Mouse (Mus musculus) forebrain, postnatal 0 days (tissue): ENCODE results near the gene Inhbe. TPM values are rescaled to one million over a fixed set of nuclear protein-coding genes. Genes with fewer than 3 reads are reported as not detected.

Experiments used
- ATAC-seq: fragments of 200-750 bp; cut with Nextera tagmentation; 2 replicates; pipeline ENCODE4 v1.8.0; 2017; ENCODE audit warnings: mild to moderate bottlenecking, moderate library complexity
- DNase-seq: peaks from one replicate; pipeline ENCODE4 v3.0.0-alpha.2; 2015
- H3K27ac ChIP-seq: fragments of 300-500 bp; sonication (generic); 2 replicates; pipeline ENCODE4 v1.5.1; 2014; ENCODE audit warnings: low read depth, mild to moderate bottlenecking, antibody characterized with exemption, low read length, moderate library complexity, mixed read lengths
- H3K27me3 ChIP-seq: fragments of 300-500 bp; sonication (generic); 2 replicates; pipeline ENCODE4 v1.6.1; 2014; ENCODE audit warnings: mild to moderate bottlenecking, low read length, mixed read lengths; ENCODE audit not compliant: insufficient read depth
- H3K36me3 ChIP-seq: fragments of 300-500 bp; sonication (generic); 2 replicates; pipeline ENCODE4 v1.6.1; 2014; ENCODE audit warnings: mild to moderate bottlenecking, moderate library complexity; ENCODE audit not compliant: insufficient read depth
- H3K4me1 ChIP-seq: fragments of 300-500 bp; sonication (generic); 2 replicates; pipeline ENCODE4 v1.6.1; 2014; ENCODE audit warnings: antibody characterized with exemption; ENCODE audit not compliant: insufficient read depth
- H3K4me2 ChIP-seq: fragments of 300-500 bp; sonication (generic); 2 replicates; pipeline ENCODE4 v1.6.1; 2014; ENCODE audit warnings: low read depth, mild to moderate bottlenecking, moderate library complexity
- H3K4me3 ChIP-seq: fragments of 300-500 bp; sonication (generic); 2 replicates; pipeline ENCODE4 v1.5.1; 2014; ENCODE audit warnings: low read depth, low read length, mixed read lengths
- H3K9ac ChIP-seq: fragments of 300-500 bp; sonication (generic); 2 replicates; pipeline ENCODE4 v1.6.1; 2014; ENCODE audit warnings: mild to moderate bottlenecking
- H3K9me3 ChIP-seq: fragments of 300-500 bp; sonication (generic); 2 replicates; pipeline ENCODE4 v1.6.1; 2016; ENCODE audit warnings: low read length
- CTCF ChIP-seq: sonication (generic); IDR thresholded peaks from 2 replicates; pipeline ENCODE4 v1.5.1; 2016; ENCODE audit warnings: antibody characterized with exemption, control low read depth, low read depth
- WGBS: fragments of 180-500 bp; shearing (Covaris S2); extraction: QIAGEN DNeasy Blood & Tissue Kit; methylation state at CpG from one replicate; pipeline ENCODE4 v1.1.7; 2014; 5-methylcytosine and 5-hydroxymethylcytosine counted together
- polyA plus RNA-seq: library from polyadenylated mRNA; unstranded; fragments of >200 nt; fragmentation: Nextera tagmentation; extraction: Ambion mirVana; gene quantifications from 2 replicates; pipeline ENCODE4 v1.2.1, GENCODE M21; 2015
- total RNA-seq: library from RNA; depleted of rRNA; stranded (reverse); fragments of >200 nt; gene quantifications from 2 replicates; pipeline ENCODE4 v1.2.3, GENCODE M21; 2014; rRNA removed

Inhbe gene
- under 0.01 TPM in 1 of 2 replicates, not detected in the other for total RNA-seq
- not detected in 2 replicates for polyA plus RNA-seq

GRCm38 (mm10) chr10:127353909-127354895 is at the start of gene Inhbe:
TSS of gene Inhbe (minus strand) at chr10:127354411.
- Histone ChIP-seq H3K9me3 (no peaks in the 10 kb centered on the region), H3K4me2 (no peak within 1 kb of the TSS), H3K4me3 (no peak within 1 kb of the TSS), H3K9ac (no peak within 1 kb of the TSS), H3K4me1 (no peaks in the 10 kb centered on the region), H3K36me3 (no peaks in the 10 kb centered on the region), H3K27me3 (0 out of 2 replicates have a peak, but pooled peaks cover under 1% of the 10 kb centered on the region), H3K27ac (peak within 1 kb of the TSS; percentile 45; the same call in 1 of the 2 replicates)
- TF ChIP-seq CTCF, result peak; percentile 36; the same call in 1 of the 2 replicates
- 83% methylated on average over 18 of the region's 18 CpGs for WGBS
- DNase-seq (peak; percentile 56), ATAC-seq (peak; percentile 75)

- ATAC-seq, result no peak
- DNase-seq, result no peak
- WGBS, result 83% methylated on average over 6 of the region's 6 CpGs
- Histone ChIP-seq H3K36me3 (peaks cover 6% of the 10 kb centered on the region; the same call in 1 of the 2 replicates), H3K4me1 (no peaks in the 10 kb centered on the region), H3K9ac (no peak overlapping the region), H3K9me3 (no peaks in the 10 kb centered on the region), H3K4me2 (no peak overlapping the region), H3K4me3 (no peak overlapping the region), H3K27me3 (no peaks in the 10 kb centered on the region), H3K27ac (no peak overlapping the region)
- no peak for TF ChIP-seq CTCF
Observed at GRCm38 (mm10) chr10:127391774-127392173, 37.6 kb upstream of the Inhbe start.

- H3K27ac ChIP-seq, result no peak overlapping the region
Observed at GRCm38 (mm10) chr10:127381743-127382134, 27.5 kb upstream of the Inhbe start.

GRCm38 (mm10) chr10:127380767-127381742 is 26.8 kb upstream of the Inhbe start:
- Histone ChIP-seq H3K27me3 (no peaks in the 10 kb centered on the region), H3K4me1 (peaks cover 4% of the 10 kb centered on the region; the same call in 1 of the 2 replicates), H3K9me3 (no peaks in the 10 kb centered on the region), H3K9ac (peak overlapping the region; percentile 87), H3K4me2 (peak overlapping the region; percentile 52), H3K27ac (peak overlapping the region; percentile 95), H3K4me3 (peak overlapping the region; percentile 87), H3K36me3 (no peaks in the 10 kb centered on the region)
- ATAC-seq (peak; percentile 73), DNase-seq (peak; percentile 51)
- TF ChIP-seq CTCF, result peak; percentile 31
- 2% methylated on average over 69 of the region's 79 CpGs for WGBS

More at GRCm38 (mm10) chr10:127381743-127382134, 27.5 kb upstream of the Inhbe start:
- TF ChIP-seq CTCF, result no peak
- Histone ChIP-seq H3K27me3 (no peaks in the 10 kb centered on the region), H3K9me3 (no peaks in the 10 kb centered on the region), H3K4me1 (peaks cover 4% of the 10 kb centered on the region; the same call in 1 of the 2 replicates), H3K4me3 (peak overlapping the region; percentile 87), H3K36me3 (no peaks in the 10 kb centered on the region), H3K4me2 (peak overlapping the region; percentile 52), H3K9ac (no peak overlapping the region; the same call in 1 of the 2 replicates)
- DNase-seq, result no peak
- WGBS, result 56% methylated on average over 2 of the region's 2 CpGs
- no peak for ATAC-seq

- H3K27me3 ChIP-seq, result no peaks in the 10 kb centered on the region
- H3K27ac ChIP-seq, result peak within 1 kb of the TSS; percentile 95
- DNase-seq, result peak; percentile 97
- peak; percentile 98 for ATAC-seq
- peaks cover 4% of the 10 kb centered on the region; the same call in 1 of the 2 replicates for H3K4me1 ChIP-seq
- H3K9ac ChIP-seq, result peak within 1 kb of the TSS; percentile 87
- WGBS, result 6% methylated on average over 16 of the region's 53 CpGs
- no peak for TF ChIP-seq CTCF
- no peaks in the 10 kb centered on the region for H3K36me3 ChIP-seq
- peak within 1 kb of the TSS; percentile 87 for H3K4me3 ChIP-seq
- H3K4me2 ChIP-seq, result peak within 1 kb of the TSS; percentile 68
- no peaks in the 10 kb centered on the region for H3K9me3 ChIP-seq
Observed at GRCm38 (mm10) chr10:127380251-127380691, 26.1 kb upstream of the Inhbe start, which contains the start of gene R3hdm2. TSS of gene R3hdm2 (plus strand) at chr10:127380327.

GRCm38 (mm10) chr10:127379654-127380053 is 25.4 kb upstream of the Inhbe start:
- H3K9ac ChIP-seq, result peak overlapping the region; percentile 87; the same call in 1 of the 2 replicates
- H3K27me3 ChIP-seq, result no peaks in the 10 kb centered on the region
- no peak for TF ChIP-seq CTCF
- peaks cover 4% of the 10 kb centered on the region; the same call in 1 of the 2 replicates for H3K4me1 ChIP-seq
- no peaks in the 10 kb centered on the region for H3K36me3 ChIP-seq
- 86% methylated on average over 8 of the region's 8 CpGs for WGBS
- no peak for DNase-seq
- H3K4me3 ChIP-seq, result peak overlapping the region; percentile 87
- H3K4me2 ChIP-seq, result peak overlapping the region; percentile 68
- no peaks in the 10 kb centered on the region for H3K9me3 ChIP-seq
- H3K27ac ChIP-seq, result peak overlapping the region; percentile 95; the same call in 1 of the 2 replicates
- ATAC-seq, result no peak
